25 mouse cellular contexts compared by ENCODE assay signal in genomic region chr7:81999816-82000215, GRCm38 (mm10). TPM values are rescaled to one million over a fixed set of nuclear protein-coding genes. Genes with fewer than 3 reads are reported as not detected.
DNase-seq lines count a peak whose midpoint lies in the region; TF ChIP-seq lines count a peak whose summit lies in the region.
"Had no signal": no experiment of that assay in that cellular context is flagged by ENCODE, and none has a peak within 500 bp of the region (broad histone marks: within the 10 kb centered on the region; RNA-seq: fewer than 3 reads in every experiment).

No protein-coding gene starts in this region.

- peak; percentile 49 for DNase-seq in gastrocnemius, adult 2 months
- no peak for DNase-seq in gastrocnemius, adult 8-10 months (ENCODE audit: low spot score in 2 of 2)
- DNase-seq in embryo, embryonic 11 days: peak; percentile 69
- no peak for DNase-seq in limb, embryonic 10.5 days (ENCODE audit: low spot score)
- peak; percentile 57 for DNase-seq in skeletal muscle tissue, adult 2 months (ENCODE audit: low read depth, low spot score)
- no peak for DNase-seq in ovary, postnatal 10 days (ENCODE audit: low spot score)
- no peak for DNase-seq in layer of hippocampus, postnatal 36 days
- DNase-seq: adrenal gland, postnatal 36 days; B cell, adult 2 months; cerebellum, adult 11-12 months; cerebellum, postnatal 36 days; heart, adult 2 months; heart, postnatal 36 days; kidney, adult 18-20 months; liver, embryonic 13.5 days; lung, embryonic 14.5 days; lung, postnatal 36 days; spleen, adult 18-20 months; thymus, postnatal 25 days had no signal

- TF ChIP-seq CTCF in gastrocnemius, adult 2 months (IDR thresholded peaks at IDR 0.05): no peak

- H3K4me3 ChIP-seq in gastrocnemius, adult 2 months: no peak overlapping the region
- no peak overlapping the region for H3K4me3 ChIP-seq in limb, embryonic 10.5 days
- H3K4me3 ChIP-seq: forebrain, embryonic 13.5 days; heart, adult 2 months; hindbrain, embryonic 15.5 days; liver, embryonic 13.5 days; neural tube, embryonic 12.5 days had no signal

- H3K27me3 ChIP-seq in limb, embryonic 10.5 days (ENCODE audit: low read depth, poor library complexity, severe bottlenecking): peaks cover 53% of the 10 kb centered on the region

- H3K36me3 ChIP-seq in limb, embryonic 10.5 days: no peaks in the 10 kb centered on the region
- H3K36me3 ChIP-seq: hindbrain, embryonic 15.5 days; liver, embryonic 13.5 days; neural tube, embryonic 12.5 days had no signal

- peaks cover 53% of the 10 kb centered on the region for H3K4me1 ChIP-seq in limb, embryonic 10.5 days
- H3K4me1 ChIP-seq: forebrain, embryonic 13.5 days; hindbrain, embryonic 15.5 days; liver, embryonic 13.5 days; neural tube, embryonic 12.5 days had no signal

- intact Hi-C loops in gastrocnemius, adult 2 months (cut with DNase I): no loop called here

- H3K9me3 ChIP-seq in limb, embryonic 10.5 days (replicated peaks): no peaks in the 10 kb centered on the region
- H3K9me3 ChIP-seq: forebrain, embryonic 13.5 days; hindbrain, embryonic 15.5 days; liver, embryonic 13.5 days; neural tube, embryonic 12.5 days had no signal

- 18% methylated on average over 2 of the region's 2 CpGs for whole genome bisulfite sequencing in limb, embryonic 10.5 days

- H3K27ac ChIP-seq in gastrocnemius, adult 2 months: no peak overlapping the region
- H3K27ac ChIP-seq in limb, embryonic 10.5 days: peak overlapping the region; percentile 67
- H3K27ac ChIP-seq: forebrain, embryonic 13.5 days; heart, adult 2 months; hindbrain, embryonic 15.5 days; kidney, postnatal 0 days; liver, embryonic 13.5 days; neural tube, embryonic 12.5 days had no signal

RNA-seq across cellular contexts. Expression of gene Bnc1, which starts 7.7 kb away (rescaled TPM):
- total RNA-seq in gastrocnemius, adult 2 months (2021): not detected
- total RNA-seq in gastrocnemius, adult 8-10 months (2022): not detected
- polyA plus RNA-seq in limb, embryonic 10.5 days (2016; fragmentation: Nextera tagmentation; extraction: Ambion mirVana): 3.0 and 4.0 TPM in 2 replicates
- total RNA-seq in layer of hippocampus, postnatal 36 days (2021): not detected
- total RNA-seq: left cerebral cortex, postnatal 36 days; megakaryocyte-erythroid progenitor cell, adult 5-6 weeks had no signal
- polyA plus RNA-seq: forebrain, embryonic 13.5 days had no signal

Comparison
In these comparisons a context has a peak if more than half of its experiments do, and no peak if none do; other contexts are left out.
1. DNase-seq: peak in gastrocnemius, adult 2 months (single experiment), embryo, embryonic 11 days (single experiment) and skeletal muscle tissue, adult 2 months (single experiment); none in gastrocnemius, adult 8-10 months (0 of 2), limb, embryonic 10.5 days (single experiment), ovary, postnatal 10 days (single experiment) and layer of hippocampus, postnatal 36 days (0 of 2).